Mouse (Mus musculus): Measurements from ENCODE around the gene Usp54.

The Usp54 gene

DNA sequence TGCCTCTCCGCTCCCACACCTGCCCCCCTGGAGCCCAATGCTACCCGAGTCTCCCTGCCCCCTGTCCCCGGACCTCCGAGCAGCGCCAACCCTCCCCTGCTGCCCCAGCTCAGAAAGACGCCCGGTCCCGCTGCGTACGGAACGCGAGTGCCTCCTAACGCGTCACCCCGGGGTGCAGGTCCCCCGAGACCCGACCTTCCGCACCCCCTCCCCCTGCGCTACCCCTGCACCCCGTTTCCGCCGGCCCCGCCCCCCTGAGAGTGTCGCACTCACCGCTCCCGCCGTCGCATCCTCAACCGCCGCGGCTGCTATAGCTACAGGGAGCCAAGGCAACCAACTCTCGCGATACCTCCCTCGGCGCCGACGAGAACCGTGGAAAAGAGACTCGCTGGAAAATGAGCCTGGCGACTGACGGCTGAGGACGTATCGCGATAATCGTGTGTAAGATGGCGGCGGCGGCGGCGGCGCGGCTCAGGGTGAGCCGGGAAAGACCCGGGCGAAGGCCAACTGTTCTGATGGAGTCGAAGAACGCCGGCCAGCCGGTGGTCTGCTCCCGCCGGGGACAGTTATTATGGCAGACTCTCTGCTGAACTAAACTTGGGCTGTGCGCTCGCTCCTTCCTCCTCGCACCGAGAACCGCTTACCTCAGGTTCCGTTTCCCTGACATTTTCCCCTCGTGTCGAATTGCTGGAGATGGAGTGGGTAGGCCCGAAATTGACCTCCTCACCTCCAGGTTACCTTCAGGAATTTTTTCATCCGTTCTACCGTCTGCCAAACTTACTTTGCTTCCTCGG lies at the start of gene Usp54:
Usp54 (minus strand) TSS at position 420 of the 794 bp plus-strand sequence.
- peak; percentile 99 for DNase-seq (ENCODE audit: low read depth, low spot score)

GRCm38 (mm10) chr14:20689009-20689408 lies 48.1 kb upstream of the Usp54 start:
- DNase-seq (ENCODE audit: low read depth, low spot score) = no peak

- no peak for DNase-seq (ENCODE audit: low read depth, low spot score)
These were observed 45.7 kb upstream of the Usp54 start for GRCm38 (mm10) chr14:20686576-20686975.

DNA sequence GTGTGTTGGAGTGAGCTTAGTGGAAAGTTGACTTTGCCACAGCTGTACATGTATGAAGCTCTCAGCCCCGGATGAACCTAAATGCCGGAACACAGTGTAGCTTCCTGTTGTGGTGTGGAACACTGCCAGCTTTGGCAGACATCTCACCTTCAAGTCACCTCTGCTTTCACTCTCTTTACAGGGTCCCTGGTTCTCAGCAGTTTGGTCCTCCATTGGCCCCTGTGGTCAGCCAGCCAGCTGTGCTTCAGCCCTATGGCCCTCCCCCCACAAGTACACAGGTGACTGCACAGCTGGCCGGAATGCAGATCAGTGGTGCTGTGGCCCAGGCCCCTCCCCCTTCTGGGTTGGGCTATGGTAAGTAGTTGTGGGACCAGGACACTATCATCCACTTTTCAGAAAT lies 41.6 kb upstream of the Usp54 start:
- no peak for DNase-seq (ENCODE audit: low read depth, low spot score)

DNA sequence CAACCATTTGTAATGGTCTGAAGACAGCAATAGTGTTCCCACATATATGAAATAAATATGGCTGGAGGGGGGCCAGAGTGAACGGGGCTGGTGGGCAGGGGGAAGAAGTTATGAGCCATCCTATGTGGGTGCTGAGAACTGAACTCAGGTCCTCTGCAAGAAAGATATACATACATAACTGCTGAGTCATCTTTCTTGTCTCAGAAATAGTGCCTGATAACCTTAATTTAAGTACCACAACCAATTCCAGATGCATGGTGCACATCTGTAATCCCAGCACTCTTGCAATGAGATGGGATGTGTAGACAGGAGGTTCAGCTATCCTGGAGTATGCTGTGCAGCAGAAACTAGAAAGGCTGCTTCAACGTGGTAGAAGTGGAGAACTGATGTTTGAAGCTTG lies 40.9 kb upstream of the Usp54 start:
- no peak for DNase-seq (ENCODE audit: low read depth, low spot score)

DNA sequence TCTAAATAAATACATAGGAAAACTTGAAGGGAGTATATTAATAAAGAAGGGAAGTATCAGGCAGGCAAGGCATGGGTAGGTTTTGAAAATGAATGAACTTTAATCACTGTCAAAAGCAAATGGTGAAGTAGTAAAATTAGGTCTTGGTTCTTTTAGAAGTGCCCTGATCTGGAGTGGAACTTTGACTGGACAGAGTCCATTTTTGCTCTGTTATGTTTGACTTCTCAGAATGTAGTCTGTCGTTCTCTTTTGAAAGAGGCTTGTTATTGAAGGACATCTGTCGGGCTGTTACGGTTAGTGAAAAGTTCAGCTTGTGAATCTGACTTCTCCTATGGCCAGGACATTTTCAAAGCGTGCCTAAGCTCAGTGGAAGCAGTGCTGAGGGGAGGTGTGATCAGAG lies 37.0 kb upstream of the Usp54 start:
- DNase-seq (ENCODE audit: low read depth, low spot score) = no peak

GRCm38 (mm10) chr14:20674064-20674833 lies 33.4 kb upstream of the Usp54 start, which contains the start of gene Sec24c:
Gene Sec24c, plus strand, starts transcription at chr14:20674308.
- DNase-seq (ENCODE audit: low read depth, low spot score) = peak; percentile 99

- DNase-seq (ENCODE audit: low read depth, low spot score) = no peak
These were observed 32.8 kb upstream of the Usp54 start for GRCm38 (mm10) chr14:20673735-20674063.

DNA sequence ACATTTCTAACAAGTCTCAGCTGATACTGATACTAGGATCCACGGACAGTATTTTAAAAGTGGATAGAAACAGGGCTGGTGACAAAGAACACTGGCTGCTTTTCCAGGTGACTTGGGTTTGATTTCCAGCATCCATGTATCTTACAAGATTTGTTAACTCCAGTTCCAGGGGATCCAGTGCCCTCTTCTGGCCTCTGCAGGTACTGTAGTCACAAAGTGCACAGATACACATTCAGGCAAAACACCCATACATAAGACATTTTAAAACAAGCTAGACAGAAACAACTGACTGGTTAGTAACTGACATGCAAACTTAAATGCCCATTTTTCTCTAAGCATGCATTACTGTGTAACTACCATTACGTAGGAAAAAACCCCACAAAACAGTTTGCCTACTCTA lies 32.1 kb upstream of the Usp54 start:
- DNase-seq (ENCODE audit: low read depth, low spot score) = peak; percentile 36

- no peak for DNase-seq (ENCODE audit: low read depth, low spot score)
These were observed 27.4 kb upstream of the Usp54 start, which contains the start of gene Synpo2l for GRCm38 (mm10) chr14:20668154-20668810. Gene Synpo2l, minus strand, starts transcription at chr14:20668354.

DNA sequence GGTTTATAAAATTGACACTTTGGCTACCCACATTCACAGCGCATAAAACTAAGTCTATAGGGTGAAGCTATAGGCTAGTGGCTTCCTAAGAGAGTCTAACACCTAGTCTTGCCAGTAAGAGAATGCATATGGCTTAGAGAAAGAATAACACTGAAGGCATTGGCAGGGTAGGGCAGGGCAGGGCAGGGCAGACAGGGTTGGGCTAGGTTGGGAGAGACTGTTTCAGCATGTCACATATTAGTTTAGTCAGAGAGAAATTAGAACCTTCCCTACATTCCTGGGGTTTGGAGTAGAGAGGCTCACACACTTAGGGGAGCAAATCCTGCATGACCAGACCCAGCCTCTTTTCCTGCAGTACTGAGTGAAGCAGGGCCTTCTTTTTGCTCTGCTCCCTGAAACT lies 26.6 kb upstream of the Usp54 start:
- no peak for DNase-seq (ENCODE audit: low read depth, low spot score)

- DNase-seq (ENCODE audit: low read depth, low spot score) = peak; percentile 21
These were observed 23.6 kb upstream of the Usp54 start for GRCm38 (mm10) chr14:20664436-20664835.

DNA sequence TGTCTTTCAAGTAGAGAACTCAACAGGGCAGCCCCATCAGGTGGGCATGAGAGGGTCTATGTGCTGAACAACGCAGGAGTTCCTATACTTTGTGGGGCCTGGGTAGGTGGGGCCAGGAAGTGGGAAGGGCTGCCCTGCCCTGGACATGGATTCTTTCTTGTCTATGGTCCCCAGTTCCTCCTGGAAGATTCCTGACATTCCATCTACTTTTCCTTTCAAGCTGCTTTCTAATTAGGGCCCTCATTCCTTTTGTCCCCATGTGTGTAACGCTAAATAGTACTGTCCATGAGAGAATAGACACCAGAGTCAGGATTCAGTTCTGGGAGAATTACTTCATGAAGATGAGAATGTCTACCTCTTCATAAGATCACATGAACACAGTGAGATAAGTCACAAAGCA lies 22.7 kb upstream of the Usp54 start:
- no peak for DNase-seq (ENCODE audit: low read depth, low spot score)

DNA sequence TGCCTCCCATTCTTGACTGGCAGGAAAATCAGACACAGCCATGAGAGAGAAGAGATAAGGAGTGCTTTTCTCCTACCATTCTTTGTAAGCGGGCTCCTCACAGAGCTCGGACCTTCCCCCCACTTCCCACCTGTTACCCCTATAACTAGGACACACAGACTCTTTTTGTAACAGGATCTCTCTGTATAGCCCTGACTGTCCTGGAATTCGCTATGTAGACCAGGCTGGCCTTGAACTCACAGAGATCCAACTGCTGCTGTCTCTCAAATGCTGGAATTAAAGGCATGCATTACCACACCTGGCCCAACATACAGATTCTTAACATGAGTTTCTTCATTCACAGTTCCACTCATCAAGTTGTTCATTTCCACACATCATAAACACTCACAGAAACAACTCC lies 21.9 kb upstream of the Usp54 start:
- no peak for DNase-seq (ENCODE audit: low read depth, low spot score)

GRCm38 (mm10) chr14:20661661-20662331 lies 20.9 kb upstream of the Usp54 start:
- DNase-seq (ENCODE audit: low read depth, low spot score) = peak; percentile 28

GRCm38 (mm10) chr14:20660827-20661660 lies 20.2 kb upstream of the Usp54 start:
- DNase-seq (ENCODE audit: low read depth, low spot score) = peak; percentile 98

GRCm38 (mm10) chr14:20659687-20660086 lies 18.8 kb upstream of the Usp54 start:
- no peak for DNase-seq (ENCODE audit: low read depth, low spot score)

DNA sequence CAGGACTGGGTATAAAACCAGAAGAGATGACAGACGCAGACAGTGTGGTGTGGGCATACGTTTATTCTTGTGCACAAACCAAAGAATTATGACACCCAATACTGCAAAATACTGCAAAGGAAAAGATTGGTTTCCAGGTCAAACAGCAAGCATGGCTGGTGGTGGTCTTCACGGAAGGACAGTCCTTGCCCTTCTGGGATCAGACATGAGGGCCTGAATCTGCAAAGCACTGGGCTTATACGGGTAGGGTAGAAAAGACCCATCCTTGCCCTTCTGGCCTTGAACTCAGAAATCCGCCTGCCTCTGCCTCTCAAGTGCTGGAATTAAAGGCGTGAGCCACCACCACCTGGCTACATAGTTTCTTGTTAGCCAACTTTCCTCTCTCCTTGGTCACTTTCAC lies 18.0 kb upstream of the Usp54 start:
- DNase-seq (ENCODE audit: low read depth, low spot score) = no peak

- peak; percentile 62 for DNase-seq (ENCODE audit: low read depth, low spot score)
These were observed 17.5 kb upstream of the Usp54 start for GRCm38 (mm10) chr14:20658326-20658725.

DNA sequence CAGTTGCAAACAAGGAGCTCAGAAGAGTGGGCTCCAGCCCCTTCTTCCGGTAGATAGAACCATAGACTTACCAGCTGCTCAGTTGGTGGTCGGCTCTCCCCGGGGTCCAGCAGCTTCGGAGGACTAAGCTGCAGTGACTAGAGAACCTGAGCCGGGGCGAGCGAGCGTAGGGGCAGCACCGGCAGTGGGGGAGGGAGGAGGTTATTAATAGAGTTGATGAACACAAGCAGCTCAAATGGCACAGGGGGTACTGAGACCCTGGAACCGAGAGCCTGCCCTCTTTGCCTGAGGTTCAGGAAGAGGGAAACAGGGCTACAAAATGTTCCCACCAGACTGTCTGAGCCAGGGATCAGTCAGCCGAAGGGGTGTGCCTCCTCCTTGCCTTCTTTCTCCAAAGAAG lies 15.5 kb upstream of the Usp54 start, which contains the start of gene Myoz1:
Myoz1 (minus strand) TSS at position 180 of the 400 bp plus-strand sequence.
- DNase-seq (ENCODE audit: low read depth, low spot score) = no peak

- no peak for DNase-seq (ENCODE audit: low read depth, low spot score)
These were observed 14.9 kb upstream of the Usp54 start for GRCm38 (mm10) chr14:20655731-20656130.

Data from mesoderm, embryonic 11.5 days (tissue).